Mouse (Mus musculus): ENCODE results near the gene Mms19. TPM values are rescaled to one million over a fixed set of nuclear protein-coding genes. Genes with fewer than 3 reads are reported as not detected.

Gene Mms19
- polyA plus RNA-seq, 1 experiment from 2014 or later = 41.5 TPM

- 64% methylated on average over 13 of the region's 13 CpGs for WGBS
- peak; percentile 52; the same call in 1 of the 2 replicates for ATAC-seq (ENCODE audit: insufficient number of reproducible peaks, insufficient read depth, low FRiP score, low TSS enrichment)
- H3K27me3 ChIP-seq = no peaks in the 10 kb centered on the region
- H3K4me2 ChIP-seq (replicated peaks) = no peak overlapping the region
- no peak overlapping the region for H3K4me3 ChIP-seq
- H3K9ac ChIP-seq = peak overlapping the region; percentile 7; the same call in 1 of the 2 replicates
- peaks cover 4% of the 10 kb centered on the region for H3K36me3 ChIP-seq
- H3K9me3 ChIP-seq = no peaks in the 10 kb centered on the region
- peaks cover 23% of the 10 kb centered on the region for H3K4me1 ChIP-seq
- no peak overlapping the region; the same call in 1 of the 2 replicates for H3K27ac ChIP-seq
These were observed 6.8 kb downstream of the Mms19 start for GRCm38 (mm10) chr19:41973891-41974794.

GRCm38 (mm10) chr19:41969618-41970017, 11.3 kb downstream of the Mms19 start:
- no peak overlapping the region for H3K27ac ChIP-seq
- H3K27me3 ChIP-seq = no peaks in the 10 kb centered on the region
- H3K4me3 ChIP-seq = no peak overlapping the region
- peaks cover 37% of the 10 kb centered on the region for H3K36me3 ChIP-seq
- no peak overlapping the region for H3K9ac ChIP-seq
- no peak overlapping the region for H3K4me2 ChIP-seq (replicated peaks)
- no peaks in the 10 kb centered on the region for H3K9me3 ChIP-seq
- 96% methylated on average over 7 of the region's 7 CpGs for WGBS
- ATAC-seq (ENCODE audit: insufficient number of reproducible peaks, insufficient read depth, low FRiP score, low TSS enrichment) = no peak
- H3K4me1 ChIP-seq = peaks cover 5% of the 10 kb centered on the region; the same call in 1 of the 2 replicates

GRCm38 (mm10) chr19:41953574-41953973, 27.4 kb downstream of the Mms19 start:
- Histone ChIP-seq H3K4me2 (replicated peaks) (no peak overlapping the region), H3K27ac (no peak overlapping the region), H3K4me3 (no peak overlapping the region), H3K9ac (no peak overlapping the region), H3K4me1 (no peaks in the 10 kb centered on the region), H3K36me3 (peaks cover 84% of the 10 kb centered on the region), H3K9me3 (no peaks in the 10 kb centered on the region), H3K27me3 (no peaks in the 10 kb centered on the region)
- no peak for ATAC-seq (ENCODE audit: insufficient number of reproducible peaks, insufficient read depth, low FRiP score, low TSS enrichment)
- WGBS = 95% methylated on average over 3 of the region's 3 CpGs

GRCm38 (mm10) chr19:41952287-41952686, 28.7 kb downstream of the Mms19 start:
- no peaks in the 10 kb centered on the region for H3K4me1 ChIP-seq
- H3K9me3 ChIP-seq = no peaks in the 10 kb centered on the region
- H3K9ac ChIP-seq = no peak overlapping the region
- ATAC-seq (ENCODE audit: insufficient number of reproducible peaks, insufficient read depth, low FRiP score, low TSS enrichment) = no peak
- H3K27me3 ChIP-seq = no peaks in the 10 kb centered on the region
- no peak overlapping the region for H3K27ac ChIP-seq
- peaks cover 90% of the 10 kb centered on the region for H3K36me3 ChIP-seq
- 81% methylated on average over 4 of the region's 4 CpGs for WGBS
- H3K4me2 ChIP-seq (replicated peaks) = no peak overlapping the region
- no peak overlapping the region for H3K4me3 ChIP-seq

GRCm38 (mm10) chr19:41943841-41944240, 37.1 kb downstream of the Mms19 start:
- no peaks in the 10 kb centered on the region for H3K27me3 ChIP-seq
- no peak overlapping the region for H3K9ac ChIP-seq
- H3K4me2 ChIP-seq (replicated peaks) = no peak overlapping the region
- no peak for ATAC-seq (ENCODE audit: insufficient number of reproducible peaks, insufficient read depth, low FRiP score, low TSS enrichment)
- no peaks in the 10 kb centered on the region for H3K4me1 ChIP-seq
- no peak overlapping the region for H3K4me3 ChIP-seq
- H3K27ac ChIP-seq = no peak overlapping the region
- peaks cover 94% of the 10 kb centered on the region for H3K36me3 ChIP-seq
- 83% methylated on average over 7 of the region's 7 CpGs for WGBS
- no peaks in the 10 kb centered on the region; the same call in 1 of the 2 replicates for H3K9me3 ChIP-seq

GRCm38 (mm10) chr19:41938539-41938938, 42.4 kb downstream of the Mms19 start:
- peaks cover 65% of the 10 kb centered on the region for H3K36me3 ChIP-seq

GRCm38 (mm10) chr19:41935921-41936320, 45.0 kb downstream of the Mms19 start:
- Histone ChIP-seq H3K4me3 (no peak overlapping the region), H3K27me3 (no peaks in the 10 kb centered on the region), H3K4me1 (peaks cover 19% of the 10 kb centered on the region), H3K9ac (no peak overlapping the region), H3K4me2 (replicated peaks) (no peak overlapping the region), H3K27ac (no peak overlapping the region), H3K9me3 (no peaks in the 10 kb centered on the region), H3K36me3 (peaks cover 40% of the 10 kb centered on the region)
- WGBS = 89% methylated on average over 1 of the region's 1 CpGs
- no peak for ATAC-seq (ENCODE audit: insufficient number of reproducible peaks, insufficient read depth, low FRiP score, low TSS enrichment)

More at GRCm38 (mm10) chr19:41938539-41938938, 42.4 kb downstream of the Mms19 start:
- Histone ChIP-seq H3K9ac (no peak overlapping the region), H3K4me3 (no peak overlapping the region), H3K9me3 (no peaks in the 10 kb centered on the region), H3K4me1 (peaks cover 11% of the 10 kb centered on the region), H3K27me3 (no peaks in the 10 kb centered on the region), H3K27ac (no peak overlapping the region), H3K4me2 (replicated peaks) (no peak overlapping the region)
- 89% methylated on average over 5 of the region's 5 CpGs for WGBS
- ATAC-seq (ENCODE audit: insufficient number of reproducible peaks, insufficient read depth, low FRiP score, low TSS enrichment) = no peak

GRCm38 (mm10) chr19:41934124-41934523, 46.8 kb downstream of the Mms19 start:
- 42% methylated on average over 6 of the region's 6 CpGs for WGBS
- H3K27ac ChIP-seq = no peak overlapping the region
- H3K36me3 ChIP-seq = peaks cover 33% of the 10 kb centered on the region

GRCm38 (mm10) chr19:41933179-41934086, 47.5 kb downstream of the Mms19 start, which contains the start of the genes Exosc1 and Zdhhc16:
Gene Exosc1, minus strand, starts transcription at chr19:41933423.
Gene Zdhhc16, plus strand, starts transcription at chr19:41933480.
- Histone ChIP-seq H3K4me3 (peak within 1 kb of the TSS; percentile 93), H3K4me1 (peaks cover 19% of the 10 kb centered on the region), H3K27me3 (no peaks in the 10 kb centered on the region), H3K9me3 (no peaks in the 10 kb centered on the region), H3K9ac (peak within 1 kb of the TSS; percentile 88), H3K4me2 (replicated peaks) (peak within 1 kb of the TSS; percentile 82), H3K36me3 (peaks cover 32% of the 10 kb centered on the region), H3K27ac (peak within 1 kb of the TSS; percentile 61; the same call in 1 of the 2 replicates)
- peak; percentile 100 for ATAC-seq (ENCODE audit: insufficient number of reproducible peaks, insufficient read depth, low FRiP score, low TSS enrichment)
- under 1% methylated on average over 47 of the region's 47 CpGs for WGBS

More at GRCm38 (mm10) chr19:41934124-41934523, 46.8 kb downstream of the Mms19 start:
- H3K27me3 ChIP-seq = no peaks in the 10 kb centered on the region
- no peaks in the 10 kb centered on the region for H3K9me3 ChIP-seq
- H3K4me1 ChIP-seq = peaks cover 19% of the 10 kb centered on the region
- H3K4me3 ChIP-seq = peak overlapping the region; percentile 93
- no peak for ATAC-seq (ENCODE audit: insufficient number of reproducible peaks, insufficient read depth, low FRiP score, low TSS enrichment)
- peak overlapping the region; percentile 88 for H3K9ac ChIP-seq
- peak overlapping the region; percentile 82 for H3K4me2 ChIP-seq (replicated peaks)

GRCm38 (mm10) chr19:41932686-41933085, 48.3 kb downstream of the Mms19 start:
- H3K4me2 ChIP-seq (replicated peaks) = peak overlapping the region; percentile 82
- H3K9me3 ChIP-seq = no peaks in the 10 kb centered on the region
- no peaks in the 10 kb centered on the region for H3K27me3 ChIP-seq
- under 1% methylated on average over 28 of the region's 28 CpGs for WGBS
- H3K4me1 ChIP-seq = peaks cover 19% of the 10 kb centered on the region
- H3K4me3 ChIP-seq = peak overlapping the region; percentile 93
- peaks cover 32% of the 10 kb centered on the region for H3K36me3 ChIP-seq
- no peak for ATAC-seq (ENCODE audit: insufficient number of reproducible peaks, insufficient read depth, low FRiP score, low TSS enrichment)
- H3K27ac ChIP-seq = peak overlapping the region; percentile 61; the same call in 1 of the 2 replicates
- H3K9ac ChIP-seq = peak overlapping the region; percentile 88

- no peaks in the 10 kb centered on the region for H3K4me1 ChIP-seq
- 79% methylated on average over 5 of the region's 5 CpGs for WGBS
- no peak overlapping the region for H3K4me3 ChIP-seq
- H3K36me3 ChIP-seq = peaks cover 50% of the 10 kb centered on the region
- no peaks in the 10 kb centered on the region for H3K9me3 ChIP-seq
- H3K9ac ChIP-seq = no peak overlapping the region
- no peak overlapping the region for H3K4me2 ChIP-seq (replicated peaks)
- ATAC-seq (ENCODE audit: insufficient number of reproducible peaks, insufficient read depth, low FRiP score, low TSS enrichment) = no peak
- no peaks in the 10 kb centered on the region for H3K27me3 ChIP-seq
- no peak overlapping the region for H3K27ac ChIP-seq
These were observed 60.4 kb downstream of the Mms19 start for GRCm38 (mm10) chr19:41920412-41921067.

Data from embryonic facial prominence, embryonic 12.5 days (tissue).